Mouse (Mus musculus): Measurements from ENCODE around the gene Lrch1. TPM values are rescaled to one million over a fixed set of nuclear protein-coding genes. Genes with fewer than 3 reads are reported as not detected.

Lrch1 gene
- polyA plus RNA-seq (2014; fragmentation: Illumina TruSeq; extraction: RNeasy Lipid Tissue Mini Kit (QIAGEN cat#74804); ENCODE audit: low read depth, low replicate concordance) = 11.4 TPM

DNA sequence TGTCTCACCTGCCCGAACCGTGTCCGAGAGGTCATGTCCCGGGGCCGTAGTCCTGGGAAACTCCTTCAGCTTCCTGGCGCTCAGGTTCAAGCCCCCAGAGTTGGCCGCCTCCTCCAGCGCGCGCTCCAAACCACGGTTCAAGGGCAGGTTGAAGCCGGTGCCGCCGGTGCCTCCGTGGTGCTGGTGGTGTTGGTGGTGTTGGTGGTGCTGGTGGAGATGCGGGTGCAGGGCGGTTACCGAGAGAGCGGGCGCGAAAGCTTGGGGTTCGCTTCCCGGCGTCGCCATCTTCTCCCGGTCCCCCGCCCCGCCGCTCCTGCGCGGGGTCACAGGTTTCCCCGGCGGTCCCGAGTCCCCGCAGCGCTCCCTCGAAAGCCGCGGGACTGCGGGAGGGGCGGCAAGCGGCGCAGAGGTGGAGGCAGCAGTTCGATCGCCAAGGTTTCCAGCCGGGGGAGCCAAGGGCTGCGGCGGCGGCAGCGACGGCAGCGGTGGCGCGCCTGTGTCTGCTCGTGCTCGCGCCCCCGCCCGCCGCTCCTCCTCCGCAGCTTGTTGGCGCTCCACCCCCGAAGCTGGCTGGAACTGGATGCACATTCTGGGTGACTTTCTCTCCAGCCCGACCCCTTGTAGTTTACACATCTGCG is at the start of gene Lrch1:
Gene Lrch1, minus strand, starts transcription at position 501 of the 638 bp plus-strand sequence.

DNA sequence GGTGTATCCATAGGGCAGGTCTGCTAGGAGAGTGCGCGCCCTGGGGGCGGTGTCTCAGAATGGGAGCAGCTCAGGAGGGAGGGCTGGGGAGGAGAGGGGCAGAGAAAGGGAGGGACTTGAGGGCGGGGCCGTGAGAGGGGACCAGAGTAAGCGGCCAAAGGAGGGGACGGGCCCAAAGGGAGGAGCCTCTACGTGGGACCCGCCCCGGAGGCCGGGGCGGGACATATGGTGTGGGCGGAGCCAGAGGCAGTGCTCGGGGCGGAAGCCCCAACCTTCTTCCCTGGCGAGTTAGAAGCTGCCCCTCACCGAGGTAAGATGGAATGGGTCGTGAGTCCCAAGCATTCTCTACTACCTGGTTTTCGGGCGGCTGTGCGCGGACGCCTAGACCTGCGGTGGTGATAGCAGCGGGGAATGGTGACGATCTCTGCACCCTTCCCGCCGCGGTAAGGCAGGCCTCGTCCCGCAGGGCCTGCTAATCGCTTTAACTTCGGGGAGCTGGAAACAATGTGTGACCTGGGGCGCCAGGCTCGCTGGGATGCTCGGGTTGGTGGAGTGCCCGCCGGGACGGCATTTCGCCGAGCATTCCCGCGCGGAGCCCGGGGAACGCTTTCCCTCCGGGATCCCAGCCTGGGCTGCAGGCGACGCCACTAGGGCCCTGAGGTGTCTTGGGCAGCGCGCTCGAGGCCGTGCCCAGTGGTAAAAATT is 215.4 kb downstream of the Lrch1 start, which contains the start of gene Esd:
Gene Esd, plus strand, starts transcription at position 219 of the 705 bp plus-strand sequence.

Other genes starting within 250 kb of the Lrch1 start
- gene Esd, start 215.6 kb downstream of the Lrch1 start, polyA plus RNA-seq (2014; fragmentation: Illumina TruSeq; extraction: RNeasy Lipid Tissue Mini Kit (QIAGEN cat#74804); ENCODE audit: low read depth, low replicate concordance) = 1,178 TPM
- gene Rubcnl, start 68.2 kb upstream of the Lrch1 start, polyA plus RNA-seq (2014; fragmentation: Illumina TruSeq; extraction: RNeasy Lipid Tissue Mini Kit (QIAGEN cat#74804); ENCODE audit: low read depth, low replicate concordance) = not detected
- not detected for gene Lrrc63, start 183.0 kb upstream of the Lrch1 start, polyA plus RNA-seq (2014; fragmentation: Illumina TruSeq; extraction: RNeasy Lipid Tissue Mini Kit (QIAGEN cat#74804); ENCODE audit: low read depth, low replicate concordance)
- 29.7 TPM for gene Lcp1, start 183.2 kb upstream of the Lrch1 start, polyA plus RNA-seq (2014; fragmentation: Illumina TruSeq; extraction: RNeasy Lipid Tissue Mini Kit (QIAGEN cat#74804); ENCODE audit: low read depth, low replicate concordance)

Data from kidney, adult 10 weeks (tissue).